Mouse (Mus musculus) ES-CJ7 (cell line): ENCODE results near the gene Rgs12.

Source experiments
- DNase-seq: peaks from one replicate; pipeline ENCODE4 v3.0.0; 2011; ENCODE audit warnings: low read depth, low spot score

Rgs12 gene

GRCm38 (mm10) chr5:35029755-35030154, 80.5 kb downstream of the Rgs12 start:
- no peak for DNase-seq

DNA sequence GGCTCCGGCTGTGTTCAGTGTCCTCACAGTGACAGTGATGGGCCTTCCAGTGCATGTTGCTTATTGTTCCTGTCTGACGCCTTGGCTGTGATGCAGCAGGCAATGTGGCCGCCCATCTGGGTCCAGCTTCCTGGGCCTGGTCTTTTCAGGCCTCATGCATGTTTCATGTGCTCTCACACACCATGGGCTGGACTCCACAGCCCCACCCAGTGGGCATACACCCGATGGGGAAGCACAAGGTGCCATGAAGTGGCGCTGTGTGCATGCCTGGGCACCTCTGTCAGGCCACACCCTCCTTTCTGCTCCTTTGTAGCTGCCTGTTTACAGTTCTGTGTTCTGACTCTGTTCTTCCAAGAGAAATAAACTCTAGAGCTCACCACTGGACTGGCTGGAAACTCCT, 83.8 kb downstream of the Rgs12 start:
- no peak for DNase-seq

DNA sequence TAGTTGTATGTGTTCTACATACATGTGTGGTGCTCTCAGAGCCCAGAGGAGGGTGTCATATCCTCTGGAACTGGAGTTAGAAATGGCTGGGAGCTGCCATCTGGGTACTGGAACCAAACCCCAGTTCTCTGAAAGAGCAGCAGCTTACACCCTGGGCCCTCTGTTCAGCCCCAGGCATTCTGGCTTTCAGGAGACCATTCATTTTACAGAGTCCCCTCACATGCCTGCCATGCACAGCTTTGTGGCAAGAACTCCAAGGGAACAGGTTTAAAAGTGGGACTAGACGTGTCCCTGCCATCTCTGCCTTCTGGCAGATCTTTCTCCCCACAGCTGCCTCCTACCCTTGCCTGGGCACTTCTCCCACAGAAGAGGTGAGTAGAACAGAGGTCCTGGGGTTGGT, 84.4 kb downstream of the Rgs12 start:
- DNase-seq: no peak

DNA sequence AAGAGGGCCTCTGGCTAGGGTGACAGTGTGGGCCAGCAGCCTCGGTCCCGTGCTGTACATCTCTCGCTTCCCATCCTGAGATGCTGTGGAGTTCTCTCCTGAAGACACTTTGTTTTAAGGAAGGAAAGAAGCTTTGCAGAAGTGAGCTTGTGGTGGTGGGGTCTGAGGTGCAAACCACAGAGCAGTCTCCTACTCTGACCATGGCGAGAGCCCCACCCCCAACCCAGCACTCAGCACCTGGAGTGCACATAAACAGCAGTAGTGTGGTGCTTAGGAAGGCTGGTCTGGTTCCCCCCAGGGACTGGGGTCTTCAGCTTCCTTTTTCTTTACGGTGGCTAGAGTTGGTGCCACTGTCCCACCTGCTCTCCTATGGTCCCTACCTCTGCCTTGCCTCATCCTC, 85.9 kb downstream of the Rgs12 start:
- no peak for DNase-seq

DNA sequence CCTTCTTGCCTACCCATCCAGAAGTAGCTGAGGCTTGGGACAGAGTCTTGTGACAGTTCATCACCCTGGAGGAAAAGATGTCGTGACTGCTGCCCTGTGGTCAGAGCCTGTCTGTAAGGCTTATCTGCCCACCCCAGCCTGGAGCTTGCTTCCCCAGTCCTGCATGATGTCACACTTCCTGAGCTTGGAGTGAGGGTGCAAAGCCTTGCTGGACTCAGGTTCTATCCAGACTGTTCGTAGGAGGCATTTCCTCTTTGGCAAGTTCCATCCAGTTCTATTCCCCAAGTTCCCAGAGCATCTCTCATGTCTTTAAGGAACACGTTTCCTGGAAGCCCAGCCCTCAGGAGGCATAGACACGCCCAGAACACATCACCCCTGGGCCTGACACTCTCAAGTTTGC, 86.5 kb downstream of the Rgs12 start:
- DNase-seq: no peak

- no peak for DNase-seq
These were observed 88.2 kb downstream of the Rgs12 start for GRCm38 (mm10) chr5:35037438-35037837.

DNA sequence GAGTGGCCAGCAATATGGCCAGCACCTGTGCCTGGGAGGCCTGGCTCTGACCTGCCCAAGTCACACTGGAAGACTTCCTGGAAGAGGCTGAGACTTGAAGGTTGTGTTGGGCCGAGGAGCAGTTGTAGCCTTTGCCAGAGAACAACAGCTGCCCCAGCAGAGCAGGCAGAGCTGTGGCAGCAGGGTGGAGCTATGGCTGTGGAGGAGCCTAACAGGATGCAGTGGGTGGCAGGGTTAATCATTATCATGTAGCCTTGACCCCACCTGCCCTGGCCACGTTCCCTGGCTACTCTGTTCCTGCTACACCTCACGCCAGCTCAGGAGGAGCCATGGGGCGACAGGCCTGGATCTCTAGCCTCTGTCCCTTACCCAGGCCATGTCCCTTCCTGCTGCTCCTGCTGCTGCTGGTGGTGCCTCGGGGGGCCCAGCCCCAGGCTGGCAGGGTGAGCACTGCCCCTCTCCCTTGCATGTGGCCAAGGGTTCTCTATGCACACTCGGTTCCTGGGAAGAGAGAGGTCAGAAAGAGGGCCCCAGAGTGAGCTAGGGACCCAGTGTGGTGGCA, 92.1 kb downstream of the Rgs12 start, which contains the start of gene Hgfac:
Gene Hgfac (plus strand): TSS at position 242 of the 562 bp plus-strand sequence.
- DNase-seq: no peak

GRCm38 (mm10) chr5:35042431-35043109, 93.3 kb downstream of the Rgs12 start:
- no peak for DNase-seq

DNA sequence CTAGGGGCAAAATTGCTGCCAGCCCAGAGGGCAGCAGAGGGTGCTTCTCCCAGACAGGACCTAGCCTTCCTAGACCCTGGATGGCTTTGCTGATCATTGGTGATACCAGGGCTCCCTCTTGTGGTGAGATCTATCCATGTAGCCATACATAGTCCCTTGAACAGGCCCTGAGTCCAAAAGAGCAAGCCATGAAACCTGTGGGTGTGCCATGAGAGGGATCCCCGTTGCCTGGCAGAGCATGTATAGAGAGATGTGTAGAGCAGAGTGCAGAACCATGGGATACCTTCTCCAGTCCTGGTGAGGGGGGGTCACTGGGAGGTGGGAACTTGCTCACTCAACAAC, 93.8 kb downstream of the Rgs12 start:
- peak; percentile 77 for DNase-seq

DNA sequence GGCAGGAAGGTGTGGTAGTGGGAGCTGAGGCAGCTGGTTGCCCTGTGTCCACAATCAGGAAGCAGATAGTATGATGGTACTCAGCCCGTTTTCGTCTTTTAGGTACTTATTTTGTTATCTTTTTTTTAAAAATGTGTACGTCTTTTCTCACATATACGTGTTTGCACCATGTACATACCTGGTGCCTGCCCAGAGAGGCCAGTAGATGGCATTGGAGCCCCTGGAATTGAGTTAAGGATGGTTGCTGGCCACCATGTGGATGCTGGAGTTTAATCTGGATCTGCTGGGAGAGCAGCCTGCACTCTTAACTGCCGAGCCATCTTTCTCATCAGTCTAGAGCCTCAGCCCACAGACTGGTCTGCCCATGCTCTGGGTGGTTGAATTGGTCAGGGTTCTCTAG, 101.3 kb downstream of the Rgs12 start:
- DNase-seq: peak; percentile 26

GRCm38 (mm10) chr5:35054628-35055027, 105.4 kb downstream of the Rgs12 start:
- no peak for DNase-seq

DNA sequence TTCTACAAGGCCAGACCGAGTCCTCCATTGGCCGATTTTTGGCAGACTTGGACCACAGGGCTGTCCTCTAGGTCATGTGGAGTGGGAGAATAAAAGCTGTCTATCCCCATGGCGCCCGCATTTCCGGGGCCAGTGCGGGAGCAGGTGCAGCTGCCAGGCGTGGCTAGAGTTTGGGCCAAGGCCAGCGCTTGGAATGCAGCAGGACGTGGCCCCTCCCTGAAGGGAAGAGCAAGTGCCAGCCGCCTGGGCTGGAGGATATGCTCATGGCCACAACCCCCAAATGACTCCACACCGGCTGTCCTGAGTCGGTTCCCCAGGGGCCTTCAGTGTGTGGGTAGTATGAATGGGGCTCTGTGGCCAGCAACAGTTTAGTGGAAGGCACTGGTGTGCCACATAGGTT, 105.8 kb downstream of the Rgs12 start:
- no peak for DNase-seq

DNA sequence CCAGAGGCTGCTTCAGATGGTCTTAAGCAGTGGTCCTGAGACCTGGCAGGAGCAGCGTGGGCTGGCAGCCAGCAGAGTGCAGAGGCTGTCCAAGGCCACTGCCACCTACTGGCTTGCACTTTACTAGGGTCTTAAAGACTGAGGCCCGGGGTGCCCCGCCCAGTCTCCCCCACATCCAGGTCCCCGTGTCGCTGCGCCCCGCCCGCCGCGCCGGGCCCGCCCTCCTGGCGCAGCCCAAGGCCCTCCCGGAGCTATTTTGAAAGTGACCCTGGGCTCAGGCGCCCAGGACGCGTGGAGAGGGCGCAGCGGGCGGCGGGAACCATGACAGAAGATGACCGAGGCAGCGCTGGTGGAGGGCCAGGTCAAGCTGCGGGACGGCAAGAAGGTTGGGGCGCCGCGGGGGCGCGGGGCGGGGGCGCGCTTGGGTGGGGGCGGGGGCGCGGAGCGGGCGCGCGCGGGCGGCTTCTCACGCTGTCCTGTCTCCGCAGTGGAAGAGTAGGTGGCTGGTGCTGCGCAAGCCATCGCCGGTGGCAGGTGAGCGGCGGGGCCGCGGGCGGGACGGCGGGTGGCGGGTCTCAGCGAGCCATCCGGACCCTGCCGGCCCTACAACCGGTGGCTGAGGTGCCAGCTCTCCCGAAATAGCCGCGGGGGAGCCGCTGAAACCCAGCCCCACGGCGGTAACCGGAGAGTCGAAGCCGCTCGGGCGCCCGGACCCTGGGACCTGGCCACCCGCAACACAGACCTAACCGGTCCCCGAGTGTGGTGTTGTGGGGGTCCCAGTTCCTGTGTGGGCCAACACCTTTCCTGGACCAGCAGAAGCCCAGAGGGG, 107.6 kb downstream of the Rgs12 start, which contains the start of gene Dok7:
Gene Dok7 (plus strand): TSS at position 163 of the 829 bp plus-strand sequence.
- peak; percentile 30 for DNase-seq

- DNase-seq: no peak
These were observed 108.3 kb downstream of the Rgs12 start for GRCm38 (mm10) chr5:35057582-35057981.

GRCm38 (mm10) chr5:35058216-35058615, 109.0 kb downstream of the Rgs12 start:
- DNase-seq: no peak

DNA sequence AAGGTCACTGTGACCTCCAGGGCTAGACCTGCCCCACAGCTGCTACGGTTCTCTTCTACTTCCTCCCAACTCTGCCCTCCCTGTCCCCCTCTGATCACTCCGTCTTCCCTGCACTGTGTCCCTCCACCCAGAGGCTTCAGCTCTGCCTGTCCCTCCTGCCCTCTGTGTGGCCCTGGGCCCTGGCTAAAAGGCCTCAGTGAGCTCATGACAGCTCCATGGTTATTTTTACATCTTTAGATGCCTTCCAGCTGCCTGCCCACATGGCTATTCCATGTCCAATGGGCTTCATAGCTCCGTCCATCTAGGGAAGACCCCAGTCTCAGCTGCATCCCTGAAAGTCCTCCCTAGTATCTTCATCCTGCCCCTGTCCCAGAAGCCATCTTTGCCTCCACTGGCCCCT, 110.9 kb downstream of the Rgs12 start:
- DNase-seq: no peak

DNA sequence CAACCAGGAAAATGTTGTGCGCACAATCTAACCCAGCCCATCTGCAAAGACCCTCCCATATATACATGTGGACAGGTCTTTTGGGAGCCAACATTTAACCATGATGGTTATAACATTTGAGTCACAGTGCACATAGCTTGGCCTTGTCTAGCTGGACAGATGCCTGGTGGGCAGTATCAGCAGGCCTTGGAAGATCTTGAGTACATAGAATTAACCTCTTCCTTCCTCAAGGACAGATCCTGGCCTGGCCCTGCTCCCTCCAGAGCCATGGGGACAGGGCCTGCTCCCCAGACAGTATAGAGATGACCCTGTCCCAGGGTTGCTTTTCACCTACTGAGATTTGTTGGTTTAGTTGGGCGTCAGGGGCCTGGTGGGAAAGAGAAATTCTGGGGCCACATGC, 120.6 kb downstream of the Rgs12 start:
- no peak for DNase-seq

DNA sequence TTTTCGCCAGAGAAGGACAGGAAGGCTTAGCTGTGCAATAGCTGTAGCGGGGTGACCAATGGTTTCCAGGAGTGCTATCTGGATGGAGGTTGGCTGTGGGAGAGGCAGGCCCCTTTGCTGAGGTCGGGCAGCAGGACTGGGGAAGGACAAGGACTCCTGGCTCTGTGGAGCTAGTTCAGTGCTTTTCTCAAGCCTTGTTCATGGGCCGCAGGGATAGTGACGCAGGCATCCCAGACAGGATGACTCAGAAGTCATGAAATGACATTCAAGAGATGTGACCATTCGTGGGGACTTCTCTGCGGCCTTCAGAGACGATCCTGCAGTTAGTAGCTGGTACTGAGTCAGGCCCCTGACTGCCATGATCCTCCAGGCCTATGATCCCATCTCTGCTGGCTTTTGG, 121.1 kb downstream of the Rgs12 start:
- no peak for DNase-seq

- no peak for DNase-seq
These were observed 121.7 kb downstream of the Rgs12 start for GRCm38 (mm10) chr5:35070953-35071352.

DNA sequence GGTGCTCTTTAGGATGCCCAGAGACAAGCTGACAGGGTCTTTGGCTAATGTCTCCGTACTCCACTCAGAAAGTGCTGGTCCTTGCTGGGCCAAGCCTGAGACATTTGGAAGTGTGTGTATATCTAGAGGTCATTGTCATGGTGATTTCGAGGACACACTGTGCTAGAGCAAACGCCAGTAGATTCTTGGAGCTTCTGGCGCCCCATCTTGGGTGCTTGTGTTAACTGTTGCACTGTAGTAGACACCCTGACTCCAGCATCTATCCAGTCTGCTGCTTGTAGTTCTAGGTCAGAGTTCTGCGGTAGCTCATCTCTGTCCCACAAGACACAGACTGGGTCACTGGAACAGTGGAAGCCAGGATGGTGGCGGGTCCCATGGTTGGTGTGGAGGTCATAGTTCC, 122.6 kb downstream of the Rgs12 start:
- DNase-seq: no peak

DNA sequence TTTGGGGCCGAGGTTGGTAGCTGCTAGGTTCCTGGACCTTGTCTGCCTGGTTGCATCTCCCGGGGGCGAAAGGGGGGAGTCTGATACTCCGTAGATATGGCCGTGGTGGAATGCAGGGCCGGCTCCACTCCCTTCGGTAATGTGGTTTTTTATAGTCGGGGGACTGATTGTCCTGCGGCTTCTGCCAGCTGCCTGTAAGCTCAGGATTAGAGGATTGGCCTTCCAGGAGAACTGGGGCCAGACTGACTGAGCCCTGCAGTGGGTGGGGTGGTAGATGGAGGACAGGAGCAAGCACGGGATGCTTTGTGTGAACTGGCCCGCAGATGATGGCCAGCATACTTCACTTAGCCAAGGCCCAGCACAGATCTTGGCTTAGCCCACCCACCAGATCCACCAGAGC, 124.0 kb downstream of the Rgs12 start:
- no peak for DNase-seq

DNA sequence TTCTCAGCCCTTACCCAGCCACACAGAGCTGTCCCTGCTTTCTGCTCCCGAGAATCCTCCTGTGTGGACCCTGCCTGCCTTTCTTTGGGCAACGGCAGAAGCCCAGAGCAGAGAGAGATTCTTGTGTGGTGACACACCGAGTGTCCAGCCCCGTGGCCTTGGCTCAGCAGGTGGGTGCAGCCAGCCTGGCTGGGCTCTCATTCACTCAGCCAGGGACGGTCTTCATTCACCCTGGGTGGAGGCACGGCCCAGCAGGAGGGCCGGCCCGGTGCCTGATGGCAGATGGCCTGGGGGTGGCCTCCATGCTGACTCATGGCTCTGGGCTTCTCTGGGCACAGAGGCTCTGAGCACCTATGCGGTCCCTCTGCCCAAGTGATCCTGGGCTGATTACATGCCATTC, 124.7 kb downstream of the Rgs12 start:
- no peak for DNase-seq

GRCm38 (mm10) chr5:35076369-35076768, 127.1 kb downstream of the Rgs12 start:
- no peak for DNase-seq
